8 mouse cellular contexts compared by ENCODE assay signal in genomic region chr17:35194844-35195630, GRCm38 (mm10). TPM values are rescaled to one million over a fixed set of nuclear protein-coding genes. Genes with fewer than 3 reads are reported as not detected.
DNase-seq lines count a peak whose midpoint lies in the region; ATAC-seq and TF ChIP-seq lines count a peak whose summit lies in the region.

No protein-coding gene starts in this region.

- DNase-seq in gastrocnemius, adult 2 months: no peak
- no peak for DNase-seq in gastrocnemius, postnatal 25 days
- peak; percentile 54 to 62 for DNase-seq in B cell, adult 2 months
- no peak for DNase-seq in forebrain, postnatal 0 days
- no peak for DNase-seq in frontal cortex, postnatal 14 days (ENCODE audit: low spot score in 2 of 2)
- DNase-seq in right cerebral cortex, adult 2 months (ENCODE audit: low spot score in 2 of 2): no peak
- DNase-seq in kidney, postnatal 25 days: no peak

- H3K36me3 ChIP-seq in forebrain, postnatal 0 days (ENCODE audit: insufficient read depth): no peaks in the 10 kb centered on the region
- peaks cover 7% of the 10 kb centered on the region; the same call in 1 of the 2 replicates for H3K36me3 ChIP-seq in macrophage (ENCODE audit: inconsistent target)

- 45% methylated on average over 19 of the region's 19 CpGs for WGBS in forebrain, postnatal 0 days
- whole genome bisulfite sequencing in macrophage (ENCODE audit: missing documents): 42% methylated on average over 19 of the region's 19 CpGs

- peak overlapping the region; percentile 23; the same call in 1 of the 2 replicates for H3K9ac ChIP-seq in forebrain, postnatal 0 days

- H3K4me1 ChIP-seq in forebrain, postnatal 0 days (ENCODE audit: insufficient read depth): 0 out of 2 replicates have a peak, but pooled peaks cover 10% of the 10 kb centered on the region

- H3K4me3 ChIP-seq in gastrocnemius, adult 2 months: peak overlapping the region; percentile 76
- peak overlapping the region; percentile 38 for H3K4me3 ChIP-seq in forebrain, postnatal 0 days (ENCODE audit: low read depth, low read length)
- H3K4me3 ChIP-seq in macrophage (ENCODE audit: inconsistent target): peak overlapping the region; percentile 19; the same call in 1 of the 2 replicates

- peaks cover 12% of the 10 kb centered on the region for H3K27me3 ChIP-seq in forebrain, postnatal 0 days (ENCODE audit: insufficient read depth, low read length)

- H3K4me2 ChIP-seq in forebrain, postnatal 0 days (ENCODE audit: low read depth): peak overlapping the region; percentile 64

- no peaks in the 10 kb centered on the region for H3K9me3 ChIP-seq in forebrain, postnatal 0 days (ENCODE audit: low read length)

- H3K79me2 ChIP-seq in macrophage (ENCODE audit: inconsistent target): peaks cover 16% of the 10 kb centered on the region

- peak overlapping the region; percentile 62 for H3K27ac ChIP-seq in gastrocnemius, adult 2 months
- no peak overlapping the region for H3K27ac ChIP-seq in forebrain, postnatal 0 days (ENCODE audit: low read depth, low read length)
- no peak overlapping the region for H3K27ac ChIP-seq in macrophage

- no peak for TF ChIP-seq CTCF in gastrocnemius, adult 2 months (IDR thresholded peaks at IDR 0.05)
- TF ChIP-seq CTCF in forebrain, postnatal 0 days (IDR thresholded peaks at IDR 0.05; ENCODE audit: low read depth): no peak

- intact Hi-C loops in gastrocnemius, adult 2 months (cut with DNase I): loop anchor here (2.0 to 5.0 kb wide), 2 partner anchors 16 to 37 kb away; partner anchors contain the start of gene Atp6v1g2

- 0 out of 2 replicates have a peak, but pooled peaks have one; percentile 14 for ATAC-seq in forebrain, postnatal 0 days

RNA-seq across cellular contexts. Expression of gene Ltb, which starts 0.8 kb away (rescaled TPM):
- total RNA-seq in gastrocnemius, adult 2 months (2021): not detected
- total RNA-seq in gastrocnemius, postnatal 25 days (2021): not detected
- total RNA-seq in forebrain, postnatal 0 days (2014; rRNA removed): 0.76 and 1.1 TPM in 2 replicates
- 0.64 and 1.1 TPM in 2 replicates for polyA plus RNA-seq in forebrain, postnatal 0 days (2015; fragmentation: Nextera tagmentation; extraction: Ambion mirVana)
- 1 to 10 TPM in 14 of 26 experiments, under 1 TPM in 6, not detected in 6; 0.62 to 2.6 (median 1.3) TPM for total RNA-seq in macrophage (2018; cell fraction: chromatin; rRNA removed)
- 1 to 10 TPM in 10 of 26 experiments, under 1 TPM in 16; 0.23 to 2.1 (median 0.84) TPM for total RNA-seq in macrophage (2018; cell fraction: cytosol; rRNA removed)
- total RNA-seq in macrophage (2018; cell fraction: nucleus; rRNA removed): 1 to 10 TPM in 16 of 26 experiments, under 1 TPM in 8, not detected in 2; 0.70 to 3.0 (median 1.2) TPM
- 0.33 to 0.50 TPM (median 0.48 TPM) in 3 replicates for polyA plus RNA-seq in macrophage (2018)

RNA-seq across cellular contexts. Expression of gene Tnf, which starts 6.8 kb away (rescaled TPM):
- not detected for total RNA-seq in gastrocnemius, adult 2 months (2021)
- total RNA-seq in gastrocnemius, postnatal 25 days (2021): under 1 TPM in 1 of 2 experiments, not detected in 1; 0.18 TPM
- 0.71 TPM in 1 of 2 replicates, not detected in the other for total RNA-seq in forebrain, postnatal 0 days (2014; rRNA removed)
- polyA plus RNA-seq in forebrain, postnatal 0 days (2015; fragmentation: Nextera tagmentation; extraction: Ambion mirVana): 0.09 TPM in 1 of 2 replicates, not detected in the other
- total RNA-seq in macrophage (2018; cell fraction: chromatin; rRNA removed): 1,000 to 10,000 TPM in 15 of 26 experiments, 100 to 1,000 TPM in 9, 10 to 100 TPM in 2; 27.3 to 2,224 (median 1,287) TPM
- total RNA-seq in macrophage (2018; cell fraction: cytosol; rRNA removed): 1,000 to 10,000 TPM in 16 of 26 experiments, 100 to 1,000 TPM in 8, 10 to 100 TPM in 2; 22.6 to 7,596 (median 1,327) TPM
- total RNA-seq in macrophage (2018; cell fraction: nucleus; rRNA removed): 1,000 to 10,000 TPM in 20 of 26 experiments, 100 to 1,000 TPM in 5, 10 to 100 TPM in 1; 37.9 to 6,771 (median 3,087) TPM
- polyA plus RNA-seq in macrophage (2018): 20.0 to 57.4 TPM (median 38.0 TPM) in 3 replicates

RNA-seq across cellular contexts. Expression of gene Lst1, which starts 6.8 kb away (rescaled TPM):
- total RNA-seq in gastrocnemius, adult 2 months (2021): 1 to 10 TPM in 1 of 2 experiments, under 1 TPM in 1; 0.67 to 1.2 TPM
- total RNA-seq in gastrocnemius, postnatal 25 days (2021): under 1 TPM in 1 of 2 experiments, not detected in 1; 0.78 TPM
- 15.7 and 17.4 TPM in 2 replicates for total RNA-seq in forebrain, postnatal 0 days (2014; rRNA removed)
- polyA plus RNA-seq in forebrain, postnatal 0 days (2015; fragmentation: Nextera tagmentation; extraction: Ambion mirVana): 11.4 and 12.7 TPM in 2 replicates
- total RNA-seq in macrophage (2018; cell fraction: chromatin; rRNA removed): 100 to 1,000 TPM in 3 of 26 experiments, 10 to 100 TPM in 17, 1 to 10 TPM in 6; 7.2 to 129 (median 31.9) TPM
- total RNA-seq in macrophage (2018; cell fraction: cytosol; rRNA removed): 1,000 to 10,000 TPM in 13 of 26 experiments, 100 to 1,000 TPM in 13; 409 to 1,694 (median 933) TPM
- 100 to 1,000 TPM in 15 of 26 experiments, 10 to 100 TPM in 11; 34.2 to 556 (median 207) TPM for total RNA-seq in macrophage (2018; cell fraction: nucleus; rRNA removed)
- polyA plus RNA-seq in macrophage (2018): 322 to 615 TPM (median 449 TPM) in 3 replicates

RNA-seq across cellular contexts. Expression of gene Lta, which starts 10.1 kb away (rescaled TPM):
- total RNA-seq in gastrocnemius, adult 2 months (2021): under 1 TPM in 1 of 2 experiments, not detected in 1; 0.41 TPM
- under 1 TPM in 1 of 2 experiments, not detected in 1; 0.32 TPM for total RNA-seq in gastrocnemius, postnatal 25 days (2021)
- total RNA-seq in forebrain, postnatal 0 days (2014; rRNA removed): 0.38 TPM in 1 of 2 replicates, not detected in the other
- polyA plus RNA-seq in forebrain, postnatal 0 days (2015; fragmentation: Nextera tagmentation; extraction: Ambion mirVana): 0.50 and 0.80 TPM in 2 replicates
- total RNA-seq in macrophage (2018; cell fraction: chromatin; rRNA removed): 1 to 10 TPM in 3 of 26 experiments, under 1 TPM in 4, not detected in 19; 0.69 to 1.6 (median 0.75) TPM
- under 1 TPM in 14 of 26 experiments, not detected in 12; 0.10 to 0.65 (median 0.20) TPM for total RNA-seq in macrophage (2018; cell fraction: cytosol; rRNA removed)
- 1 to 10 TPM in 7 of 26 experiments, under 1 TPM in 12, not detected in 7; 0.39 to 2.6 (median 0.79) TPM for total RNA-seq in macrophage (2018; cell fraction: nucleus; rRNA removed)
- polyA plus RNA-seq in macrophage (2018): not detected in 3 replicates

RNA-seq across cellular contexts. Expression of gene Aif1, which starts 19.2 kb away (rescaled TPM):
- total RNA-seq in gastrocnemius, adult 2 months (2021): under 1 TPM in 1 of 2 experiments, not detected in 1; 0.75 TPM
- 1 to 10 TPM in 1 of 2 experiments, under 1 TPM in 1; 0.97 to 1.4 TPM for total RNA-seq in gastrocnemius, postnatal 25 days (2021)
- total RNA-seq in forebrain, postnatal 0 days (2014; rRNA removed): 1.9 and 3.6 TPM in 2 replicates
- 8.4 and 10.0 TPM in 2 replicates for polyA plus RNA-seq in forebrain, postnatal 0 days (2015; fragmentation: Nextera tagmentation; extraction: Ambion mirVana)
- total RNA-seq in macrophage (2018; cell fraction: chromatin; rRNA removed): 100 to 1,000 TPM in 11 of 26 experiments, 10 to 100 TPM in 15; 11.5 to 316 (median 77.8) TPM
- 1,000 to 10,000 TPM in 13 of 26 experiments, 100 to 1,000 TPM in 13; 164 to 1,883 (median 706) TPM for total RNA-seq in macrophage (2018; cell fraction: cytosol; rRNA removed)
- total RNA-seq in macrophage (2018; cell fraction: nucleus; rRNA removed): 100 to 1,000 TPM in 14 of 26 experiments, 10 to 100 TPM in 12; 31.3 to 783 (median 198) TPM
- polyA plus RNA-seq in macrophage (2018): 231 to 253 TPM (median 243 TPM) in 3 replicates

Comparison
In these comparisons a context has a peak if more than half of its experiments do, and no peak if none do; other contexts are left out.
1. DNase-seq: peak in B cell, adult 2 months (2 of 2); none in gastrocnemius, adult 2 months (single experiment), gastrocnemius, postnatal 25 days (single experiment), forebrain, postnatal 0 days (single experiment), frontal cortex, postnatal 14 days (0 of 2), right cerebral cortex, adult 2 months (0 of 2) and kidney, postnatal 25 days (0 of 2).
2. H3K4me3 ChIP-seq: peak in every context shown above with its lines; median percentile 76 in gastrocnemius, adult 2 months; 38 in forebrain, postnatal 0 days; 19 in macrophage.